Mouse (Mus musculus): Measurements from ENCODE around the gene Olfr435. TPM values are rescaled to one million over a fixed set of nuclear protein-coding genes. Genes with fewer than 3 reads are reported as not detected.

The Olfr435 gene
- polyA plus RNA-seq, 1 experiment from 2014 or later = not detected

DNA sequence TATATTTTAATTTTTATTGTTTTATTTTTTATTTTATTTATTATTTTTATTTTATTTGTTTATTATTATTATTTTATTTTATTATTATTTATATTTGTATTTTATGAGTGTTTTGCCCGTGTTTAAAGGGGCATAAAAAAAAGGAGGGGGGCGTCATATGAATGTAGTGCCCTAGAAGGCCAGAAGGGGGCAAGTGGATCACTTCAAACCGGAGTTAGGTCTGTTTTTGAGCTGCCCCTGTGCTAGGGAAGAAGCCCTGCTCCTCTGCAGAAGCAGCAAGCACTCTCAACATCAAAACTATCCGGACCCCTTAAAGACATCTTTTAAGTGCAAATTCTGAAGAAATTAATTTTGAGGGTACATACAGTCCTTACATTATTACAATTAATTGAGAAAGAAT, 45.1 kb downstream of the Olfr435 start:
- Histone ChIP-seq H3K9ac (no peak overlapping the region), H3K36me3 (replicated peaks) (no peaks in the 10 kb centered on the region), H3K27ac (no peak overlapping the region), H3K4me3 (replicated peaks) (no peak overlapping the region), H3K27me3 (no peaks in the 10 kb centered on the region), H3K4me1 (no peaks in the 10 kb centered on the region), H3K9me3 (no peaks in the 10 kb centered on the region), H3K4me2 (no peak overlapping the region)
- WGBS = 18% methylated on average over 4 of the region's 4 CpGs
- ATAC-seq (ENCODE audit: low FRiP score) = no peak

GRCm38 (mm10) chr6:43247396-43247795, 50.5 kb downstream of the Olfr435 start:
- H3K27ac ChIP-seq = no peak overlapping the region
- WGBS = 76% methylated on average over 3 of the region's 3 CpGs
- H3K9me3 ChIP-seq = no peaks in the 10 kb centered on the region
- H3K4me1 ChIP-seq = no peaks in the 10 kb centered on the region
- H3K9ac ChIP-seq = no peak overlapping the region
- ATAC-seq (ENCODE audit: low FRiP score) = no peak
- H3K4me3 ChIP-seq (replicated peaks) = no peak overlapping the region
- H3K4me2 ChIP-seq = no peak overlapping the region
- H3K36me3 ChIP-seq (replicated peaks) = no peaks in the 10 kb centered on the region
- H3K27me3 ChIP-seq = no peaks in the 10 kb centered on the region

DNA sequence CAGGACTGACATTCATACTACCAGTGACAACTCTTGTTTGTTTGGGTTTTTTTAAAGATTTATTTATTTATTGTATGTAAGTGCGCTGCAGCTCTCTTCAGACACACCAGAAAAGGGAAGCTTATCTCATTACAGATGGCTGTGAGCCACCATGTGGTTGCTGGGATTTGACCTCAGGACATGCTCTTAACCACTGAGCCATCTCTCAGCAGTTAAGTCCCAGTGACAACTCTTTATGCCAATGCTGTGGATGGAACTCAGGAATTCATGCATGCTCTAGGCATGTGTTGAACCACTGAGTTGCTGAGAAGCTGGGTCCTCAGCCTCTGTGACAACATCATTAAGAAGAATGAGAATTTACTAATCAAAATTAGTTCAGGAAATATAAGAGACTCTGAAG, 56.0 kb downstream of the Olfr435 start:
- Histone ChIP-seq H3K9ac (no peak overlapping the region), H3K9me3 (no peaks in the 10 kb centered on the region), H3K4me1 (no peaks in the 10 kb centered on the region), H3K4me2 (no peak overlapping the region), H3K4me3 (replicated peaks) (no peak overlapping the region), H3K27me3 (no peaks in the 10 kb centered on the region), H3K27ac (no peak overlapping the region), H3K36me3 (replicated peaks) (no peaks in the 10 kb centered on the region)
- WGBS = 90% methylated on average over 1 of the region's 1 CpGs
- no peak for ATAC-seq (ENCODE audit: low FRiP score)

Other genes starting within 250 kb of the Olfr435 start
- not detected in 2 replicates for gene Olfr444, start 248.1 kb upstream of the Olfr435 start, polyA plus RNA-seq (2016; fragmentation: Nextera tagmentation; extraction: Ambion mirVana)
- gene Olfr441, start 90.8 kb upstream of the Olfr435 start, polyA plus RNA-seq (2016; fragmentation: Nextera tagmentation; extraction: Ambion mirVana) = not detected in 2 replicates
- gene Olfr237-ps1, start 50.6 kb upstream of the Olfr435 start, polyA plus RNA-seq (2016; fragmentation: Nextera tagmentation; extraction: Ambion mirVana) = not detected in 2 replicates
- not detected in 2 replicates for gene Olfr437, start 33.9 kb upstream of the Olfr435 start, polyA plus RNA-seq (2016; fragmentation: Nextera tagmentation; extraction: Ambion mirVana)
- gene Olfr13, start 25.0 kb upstream of the Olfr435 start, polyA plus RNA-seq (2016; fragmentation: Nextera tagmentation; extraction: Ambion mirVana) = 0.05 TPM in 1 of 2 replicates, not detected in the other
- not detected in 2 replicates for gene Olfr434, start 15.9 kb downstream of the Olfr435 start, polyA plus RNA-seq (2016; fragmentation: Nextera tagmentation; extraction: Ambion mirVana)
- gene Olfr47, start 34.4 kb downstream of the Olfr435 start, polyA plus RNA-seq (2016; fragmentation: Nextera tagmentation; extraction: Ambion mirVana) = not detected in 2 replicates
- 2.9 and 3.5 TPM in 2 replicates for gene Arhgef5, start 68.4 kb downstream of the Olfr435 start, polyA plus RNA-seq (2016; fragmentation: Nextera tagmentation; extraction: Ambion mirVana)
- not detected in 2 replicates for gene Nobox, start 112.4 kb downstream of the Olfr435 start, polyA plus RNA-seq (2016; fragmentation: Nextera tagmentation; extraction: Ambion mirVana)